Mouse (Mus musculus) erythroblast, embryonic 14.5 days (primary cell): ENCODE results near the gene Ttyh1. TPM values are rescaled to one million over a fixed set of nuclear protein-coding genes. Genes with fewer than 3 reads are reported as not detected.

Experiments
- H3K27me3 ChIP-seq: 2 replicates; pipeline ENCODE4 v1.6.1; 2012; ENCODE audit warnings: inconsistent platforms; ENCODE audit not compliant: control insufficient read depth
- H3K36me3 ChIP-seq: 2 replicates; pipeline ENCODE4 v1.6.1; 2012; ENCODE audit warnings: mild to moderate bottlenecking, inconsistent platforms; ENCODE audit not compliant: control insufficient read depth
- H3K4me1 ChIP-seq: 2 replicates; pipeline ENCODE4 v1.6.1; 2012; ENCODE audit warnings: inconsistent platforms; ENCODE audit not compliant: control insufficient read depth
- H3K4me3 ChIP-seq: replicated peaks from 2 replicates; pipeline ENCODE3; 2012; ENCODE audit warnings: moderate library complexity, mild to moderate bottlenecking, inconsistent platforms
- H3K9me3 ChIP-seq: 2 replicates; pipeline ENCODE4 v1.6.1; 2012; ENCODE audit warnings: low read length, inconsistent platforms, mixed read lengths; ENCODE audit not compliant: control insufficient read depth
- GATA1 ChIP-seq: IDR thresholded peaks from 2 replicates; pipeline ENCODE4 v1.6.1; 2012; ENCODE audit warnings: low read length, inconsistent platforms, mixed read lengths
- TAL1 ChIP-seq: IDR thresholded peaks from 3 replicates; pipeline ENCODE4 v1.6.1; 2012; ENCODE audit warnings: low read length, inconsistent platforms, mixed read lengths
- polyA plus RNA-seq: library from polyadenylated mRNA; stranded (reverse); fragments of >175 nt; gene quantifications from 2 replicates; pipeline ENCODE4 v1.2.3, GENCODE M21; 2012

Gene Ttyh1
- polyA plus RNA-seq, 1 experiment, result not detected

GRCm38 (mm10) chr7:4167098-4167497 is 47.9 kb downstream of the Ttyh1 start:
- Histone ChIP-seq H3K9me3 (no peaks in the 10 kb centered on the region), H3K36me3 (no peaks in the 10 kb centered on the region), H3K27me3 (no peaks in the 10 kb centered on the region), H3K4me1 (peaks cover 13% of the 10 kb centered on the region), H3K4me3 (no peak overlapping the region)
- TF ChIP-seq GATA1 (no peak), TAL1 (no peak)

- no peaks in the 10 kb centered on the region for H3K4me1 ChIP-seq
- H3K27me3 ChIP-seq, result no peaks in the 10 kb centered on the region
- no peaks in the 10 kb centered on the region for H3K36me3 ChIP-seq
- no peak overlapping the region for H3K4me3 ChIP-seq
- H3K9me3 ChIP-seq, result no peaks in the 10 kb centered on the region
- no peak for TF ChIP-seq TAL1
- TF ChIP-seq GATA1, result no peak
Observed at GRCm38 (mm10) chr7:4170193-4170938, 51.2 kb downstream of the Ttyh1 start.

GRCm38 (mm10) chr7:4178438-4178837 is 59.2 kb downstream of the Ttyh1 start:
- Histone ChIP-seq H3K9me3 (no peaks in the 10 kb centered on the region), H3K36me3 (no peaks in the 10 kb centered on the region), H3K4me3 (no peak overlapping the region), H3K4me1 (no peaks in the 10 kb centered on the region), H3K27me3 (no peaks in the 10 kb centered on the region)
- TF ChIP-seq TAL1 (no peak), GATA1 (no peak)

Other genes starting within 250 kb of the Ttyh1 start
- not detected in 2 replicates for gene Gm14548, start 221.3 kb upstream of the Ttyh1 start, polyA plus RNA-seq
- 0.07 TPM in 1 of 2 replicates, not detected in the other for gene Lilra6, start 203.9 kb upstream of the Ttyh1 start, polyA plus RNA-seq
- not detected in 2 replicates for gene Lair1, start 56.2 kb upstream of the Ttyh1 start, polyA plus RNA-seq
- gene Leng8, start 17.6 kb downstream of the Ttyh1 start, polyA plus RNA-seq, result 20.2 and 21.2 TPM in 2 replicates
- gene Leng9, start 31.0 kb downstream of the Ttyh1 start, polyA plus RNA-seq, result 0.04 and 0.07 TPM in 2 replicates
- 0.14 and 0.25 TPM in 2 replicates for gene Cdc42ep5, start 45.5 kb downstream of the Ttyh1 start, polyA plus RNA-seq
- gene Lilra5, start 118.3 kb downstream of the Ttyh1 start, polyA plus RNA-seq, result 0.02 TPM in 1 of 2 replicates, not detected in the other
- gene Ncr1, start 218.3 kb downstream of the Ttyh1 start, polyA plus RNA-seq, result not detected in 2 replicates